Mouse (Mus musculus): ENCODE data around the gene Nceh1. TPM values are rescaled to one million over a fixed set of nuclear protein-coding genes. Genes with fewer than 3 reads are reported as not detected.
A peak's percentile ranks its signal among the peaks of the same experiment; 100 is the strongest.

The Nceh1 gene
- 92.6 and 112 TPM in 2 replicates for polyA plus RNA-seq (2012; rRNA removed)

DNA sequence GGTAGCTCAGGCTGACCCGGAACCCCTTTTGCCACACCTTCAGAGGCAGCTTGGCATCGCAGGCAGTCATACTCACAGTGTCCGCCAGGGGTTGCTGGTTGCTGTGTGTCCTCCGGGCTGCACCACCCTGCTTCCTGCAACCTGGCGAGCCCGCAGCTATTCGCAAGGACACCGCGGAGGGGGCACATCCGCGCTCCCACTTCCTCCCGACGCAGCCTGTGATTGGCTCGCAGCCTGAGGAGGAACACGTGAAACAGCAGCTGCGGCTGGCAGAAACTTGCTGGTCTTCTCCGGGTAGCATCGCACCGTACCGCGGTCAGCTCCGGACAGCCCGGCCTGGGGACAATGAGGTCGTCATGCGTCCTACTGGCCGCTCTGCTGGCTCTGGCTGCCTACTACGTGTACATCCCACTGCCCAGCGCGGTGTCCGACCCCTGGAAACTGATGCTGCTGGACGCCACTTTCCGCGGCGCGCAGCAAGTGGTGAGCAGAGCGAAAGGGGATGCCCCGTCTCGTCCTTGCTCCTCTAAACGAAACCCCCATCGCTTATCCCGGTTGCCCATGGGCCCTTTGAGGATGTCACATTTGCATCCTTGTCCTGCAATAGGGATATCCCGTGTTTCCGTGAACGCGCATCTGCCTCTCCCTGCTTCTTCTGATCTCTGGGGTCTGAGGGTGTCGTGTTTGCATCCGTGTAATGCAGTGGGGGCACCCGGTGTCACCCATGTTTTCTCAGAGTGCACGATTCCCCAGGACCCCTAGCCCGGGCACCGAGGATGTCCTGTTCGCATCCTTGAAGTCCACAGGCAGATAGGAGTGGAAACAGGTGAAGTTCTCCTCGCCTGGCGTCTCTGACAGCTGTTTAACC is at the start of gene Nceh1:
Nceh1 (plus strand) TSS at position 233 of the 868 bp plus-strand sequence.
- TF ChIP-seq POLR2A (IDR thresholded peaks at IDR 0.05; ENCODE audit: borderline replicate concordance, extremely low read depth, low read depth, low read length) (peak; percentile 57; the same call in 1 of the 2 replicates), CTCF (IDR thresholded peaks at IDR 0.05; ENCODE audit: insufficient read depth, low read length) (peak; percentile 96)
- Histone ChIP-seq H3K4me3 (replicated peaks; ENCODE audit: extremely low read depth, low read depth, low read length) (peak within 1 kb of the TSS; percentile 76), H3K4me1 (ENCODE audit: control insufficient read depth, insufficient read depth, low read length) (no peaks in the 10 kb centered on the region)
- DNase-seq: peak; percentile 92
- 1% methylated on average over 54 of the region's 54 CpGs for WGBS

DNA sequence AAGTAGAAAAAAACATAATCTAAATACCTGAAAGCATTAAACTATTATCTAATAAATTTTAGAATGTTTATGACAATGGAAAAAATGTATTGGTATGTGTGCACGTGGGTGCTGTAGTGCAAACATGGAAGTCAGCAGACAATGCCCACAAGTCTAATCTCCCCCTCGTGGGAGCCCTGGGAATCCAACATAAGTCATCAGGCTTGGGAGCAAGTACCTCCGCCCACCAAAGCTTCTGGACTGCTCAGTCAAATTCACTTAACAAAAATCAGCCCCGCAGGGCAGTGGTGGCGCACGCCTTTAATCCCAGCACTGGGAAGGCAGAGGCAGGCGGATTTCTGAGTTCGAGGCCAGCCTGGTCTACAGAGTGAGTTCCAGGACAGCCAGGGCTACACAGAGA is 42.7 kb upstream of the Nceh1 start:
- no peak for TF ChIP-seq CTCF (IDR thresholded peaks at IDR 0.05; ENCODE audit: insufficient read depth, low read length)
- TF ChIP-seq POLR2A (IDR thresholded peaks at IDR 0.05; ENCODE audit: borderline replicate concordance, extremely low read depth, low read depth, low read length): no peak
- H3K4me3 ChIP-seq (replicated peaks; ENCODE audit: extremely low read depth, low read depth, low read length): no peak overlapping the region
- WGBS: 85% methylated on average over 8 of the region's 8 CpGs
- no peaks in the 10 kb centered on the region; the same call in 1 of the 2 replicates for H3K4me1 ChIP-seq (ENCODE audit: control insufficient read depth, insufficient read depth, low read length)
- DNase-seq: no peak

DNA sequence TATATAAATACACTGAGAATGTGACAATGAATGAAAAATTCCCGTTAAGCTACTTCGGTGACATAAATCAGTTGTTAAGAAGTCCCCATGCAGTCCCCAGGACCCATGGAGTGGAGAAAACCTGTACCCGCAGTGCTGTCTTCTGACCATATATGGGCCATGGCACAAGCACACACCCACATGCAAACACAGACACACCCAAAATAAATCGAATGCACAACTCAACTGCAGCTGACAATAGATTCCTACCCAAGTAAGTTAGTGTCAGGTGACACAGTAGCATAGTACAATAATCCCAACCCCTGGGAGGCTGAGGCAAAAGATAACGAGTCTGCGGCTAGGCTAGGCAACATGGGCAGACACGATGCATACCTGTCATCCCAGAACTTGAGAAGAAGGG is 39.2 kb upstream of the Nceh1 start:
- H3K4me1 ChIP-seq (ENCODE audit: control insufficient read depth, insufficient read depth, low read length): no peaks in the 10 kb centered on the region
- no peak for TF ChIP-seq CTCF (IDR thresholded peaks at IDR 0.05; ENCODE audit: insufficient read depth, low read length)
- no peak for TF ChIP-seq POLR2A (IDR thresholded peaks at IDR 0.05; ENCODE audit: borderline replicate concordance, extremely low read depth, low read depth, low read length)
- 88% methylated on average over 7 of the region's 7 CpGs for WGBS

DNA sequence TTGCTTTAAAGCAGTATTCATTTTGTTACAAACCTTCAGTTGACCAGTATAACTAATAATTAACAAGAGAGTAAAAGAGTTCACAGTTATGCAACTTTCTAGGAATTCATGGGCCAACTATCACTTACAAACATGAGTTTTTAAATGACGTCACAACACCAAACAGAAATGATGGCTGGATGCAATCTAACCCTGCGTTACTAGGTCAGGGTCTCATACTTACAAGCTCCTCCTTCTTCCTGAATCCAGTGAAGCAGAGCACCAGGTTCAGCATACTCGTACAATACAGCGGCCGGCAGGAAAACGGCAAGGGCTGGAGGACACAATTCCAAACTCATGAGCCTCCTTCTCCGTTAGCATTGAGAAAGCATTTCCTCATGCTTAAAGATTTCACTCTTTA is 37.0 kb upstream of the Nceh1 start:
- H3K4me1 ChIP-seq (ENCODE audit: control insufficient read depth, insufficient read depth, low read length): no peaks in the 10 kb centered on the region
- WGBS: 77% methylated on average over 7 of the region's 7 CpGs
- DNase-seq: no peak
- TF ChIP-seq POLR2A (IDR thresholded peaks at IDR 0.05; ENCODE audit: borderline replicate concordance, extremely low read depth, low read depth, low read length): no peak
- TF ChIP-seq CTCF (IDR thresholded peaks at IDR 0.05; ENCODE audit: insufficient read depth, low read length): no peak
- H3K4me3 ChIP-seq (replicated peaks; ENCODE audit: extremely low read depth, low read depth, low read length): no peak overlapping the region

More for the DNA sequence above, 39.2 kb upstream of the Nceh1 start:
- no peak overlapping the region for H3K4me3 ChIP-seq (replicated peaks; ENCODE audit: extremely low read depth, low read depth, low read length)
- DNase-seq: no peak

DNA sequence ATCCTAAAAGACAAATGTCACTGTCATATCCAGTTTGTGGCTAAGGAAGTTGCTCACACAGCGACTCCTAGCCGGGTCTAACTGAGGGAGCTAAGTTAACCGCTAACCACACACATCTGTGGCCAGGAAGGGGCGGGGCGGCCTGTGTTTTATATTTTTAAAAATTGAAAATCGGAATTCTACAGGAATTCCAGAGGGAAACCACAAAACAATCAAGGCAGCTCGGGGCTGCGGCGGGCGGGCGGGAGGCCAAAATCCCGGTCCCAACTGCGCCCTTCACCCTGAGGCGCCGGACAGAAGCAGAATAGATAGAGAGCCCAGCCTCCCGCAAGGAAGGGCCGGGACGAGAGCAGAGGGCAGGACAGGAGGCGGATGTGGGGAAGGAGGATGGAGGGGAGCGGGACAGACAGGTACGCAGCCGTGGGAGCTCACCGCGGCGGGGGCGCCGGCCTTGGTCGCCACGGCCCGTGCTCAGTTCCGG is 29.5 kb upstream of the Nceh1 start:
- Histone ChIP-seq H3K4me3 (replicated peaks; ENCODE audit: extremely low read depth, low read depth, low read length) (peak overlapping the region; percentile 79), H3K4me1 (ENCODE audit: control insufficient read depth, insufficient read depth, low read length) (peaks cover 2% of the 10 kb centered on the region; the same call in 1 of the 2 replicates)
- whole genome bisulfite sequencing: under 1% methylated on average over 30 of the region's 31 CpGs
- no peak for TF ChIP-seq POLR2A (IDR thresholded peaks at IDR 0.05; ENCODE audit: borderline replicate concordance, extremely low read depth, low read depth, low read length)
- no peak for TF ChIP-seq CTCF (IDR thresholded peaks at IDR 0.05; ENCODE audit: insufficient read depth, low read length)
- no peak for DNase-seq

DNA sequence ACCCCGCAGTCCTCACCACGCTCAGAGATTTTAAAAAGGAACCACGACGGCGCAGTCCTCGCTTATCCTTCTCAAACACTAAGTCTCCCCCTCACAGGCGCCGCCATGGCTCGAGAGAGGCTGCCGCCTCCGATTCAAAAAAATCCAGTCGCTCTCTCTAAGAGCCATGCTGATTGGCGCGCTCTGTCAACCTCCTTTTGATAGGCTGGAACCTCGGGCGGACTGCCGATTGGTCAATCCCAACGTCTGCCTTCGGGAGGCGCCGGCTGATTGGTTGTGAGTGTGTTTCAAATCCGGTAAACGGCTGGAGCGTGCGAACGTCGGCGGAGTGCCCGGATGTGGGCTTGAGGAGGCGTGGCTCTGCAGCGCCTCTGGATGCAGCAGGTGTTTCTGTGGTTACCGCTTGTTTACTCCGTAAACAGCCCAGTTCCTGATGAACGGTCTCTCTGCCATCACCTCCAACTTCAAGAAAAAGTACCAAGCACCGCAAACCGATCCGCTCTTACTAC is 29.0 kb upstream of the Nceh1 start, which contains the start of gene Ect2:
Ect2 (minus strand) TSS at position 178 of the 509 bp plus-strand sequence.
- no peak for TF ChIP-seq CTCF (IDR thresholded peaks at IDR 0.05; ENCODE audit: insufficient read depth, low read length)
- TF ChIP-seq POLR2A (IDR thresholded peaks at IDR 0.05; ENCODE audit: borderline replicate concordance, extremely low read depth, low read depth, low read length): peak; percentile 54; the same call in 1 of the 2 replicates
- DNase-seq: peak; percentile 98
- H3K4me1 ChIP-seq (ENCODE audit: control insufficient read depth, insufficient read depth, low read length): peaks cover 2% of the 10 kb centered on the region; the same call in 1 of the 2 replicates
- WGBS: under 1% methylated on average over 37 of the region's 37 CpGs
- H3K4me3 ChIP-seq (replicated peaks; ENCODE audit: extremely low read depth, low read depth, low read length): peak within 1 kb of the TSS; percentile 79

DNA sequence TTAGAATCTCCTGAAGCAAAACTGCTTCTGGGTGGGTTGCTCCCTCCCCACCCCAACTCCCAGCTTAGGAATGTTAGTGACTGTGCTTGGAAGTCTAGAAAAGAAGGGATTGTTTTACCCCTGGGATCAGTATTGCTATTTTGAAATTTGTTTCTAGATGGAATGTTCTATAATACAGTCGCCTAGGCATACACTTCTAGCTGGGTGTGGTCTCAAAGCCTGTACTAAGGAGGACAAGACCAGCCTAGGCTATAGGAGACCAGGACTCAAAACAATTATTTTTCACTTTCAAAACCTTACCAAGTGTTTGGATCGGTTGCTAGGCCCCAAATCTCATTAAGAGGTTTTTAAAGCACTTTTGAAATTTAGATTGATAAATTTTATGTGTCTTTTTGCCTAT is 28.5 kb upstream of the Nceh1 start:
- DNase-seq: no peak
- WGBS: 46% methylated on average over 2 of the region's 2 CpGs
- Histone ChIP-seq H3K4me1 (ENCODE audit: control insufficient read depth, insufficient read depth, low read length) (peaks cover 2% of the 10 kb centered on the region; the same call in 1 of the 2 replicates), H3K4me3 (replicated peaks; ENCODE audit: extremely low read depth, low read depth, low read length) (no peak overlapping the region)
- TF ChIP-seq CTCF (IDR thresholded peaks at IDR 0.05; ENCODE audit: insufficient read depth, low read length) (no peak), POLR2A (IDR thresholded peaks at IDR 0.05; ENCODE audit: borderline replicate concordance, extremely low read depth, low read depth, low read length) (no peak)

DNA sequence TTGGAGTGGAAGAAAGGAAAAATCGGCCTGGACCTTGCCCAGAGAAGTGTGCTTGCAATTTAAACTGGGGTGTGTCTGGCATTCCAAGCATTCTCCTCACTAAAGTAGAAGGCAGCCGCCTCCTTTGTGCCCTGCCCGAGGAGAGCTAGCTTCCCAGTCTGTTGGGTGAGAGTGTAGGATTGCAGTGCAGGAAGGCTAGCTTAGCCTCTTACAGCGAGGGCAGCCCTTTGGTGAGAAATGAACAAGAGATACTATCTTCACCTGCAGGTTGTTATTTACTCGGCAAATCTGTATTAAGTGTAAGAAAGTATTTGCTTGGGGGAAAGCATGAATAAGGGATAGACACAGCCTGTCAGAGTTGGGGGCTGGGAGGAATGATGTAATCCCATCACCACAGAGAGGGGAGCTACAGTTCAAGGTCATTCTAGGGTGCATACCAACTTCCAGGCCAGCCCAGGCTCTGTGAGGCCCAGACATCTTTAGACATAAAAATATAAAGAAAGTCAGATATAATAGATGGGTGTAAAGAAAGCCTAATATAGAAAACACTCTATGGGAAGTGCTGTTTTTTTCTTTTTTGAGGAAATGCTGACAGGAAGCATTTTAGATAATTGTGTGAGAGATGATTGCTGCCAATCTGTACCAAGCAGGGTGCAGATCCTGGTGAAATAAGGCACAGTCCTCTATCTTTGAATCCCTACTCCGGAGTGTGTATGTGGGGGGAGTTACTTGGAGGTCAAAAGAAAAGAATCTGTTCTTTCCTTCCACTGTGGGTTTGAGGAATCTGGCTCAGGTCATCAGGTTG is 27.5 kb upstream of the Nceh1 start:
- TF ChIP-seq CTCF (IDR thresholded peaks at IDR 0.05; ENCODE audit: insufficient read depth, low read length) (no peak), POLR2A (IDR thresholded peaks at IDR 0.05; ENCODE audit: borderline replicate concordance, extremely low read depth, low read depth, low read length) (no peak)
- Histone ChIP-seq H3K4me1 (ENCODE audit: control insufficient read depth, insufficient read depth, low read length) (peaks cover 2% of the 10 kb centered on the region; the same call in 1 of the 2 replicates), H3K4me3 (replicated peaks; ENCODE audit: extremely low read depth, low read depth, low read length) (no peak overlapping the region)
- DNase-seq: peak; percentile 64
- WGBS: 36% methylated on average over 6 of the region's 6 CpGs

Data from lung, adult 2 months (tissue).